Mouse (Mus musculus) heart, postnatal 0 days (tissue): ENCODE measurements around the gene Atp6v0a1.

Source experiments
- CTCF ChIP-seq: IDR thresholded peaks from 2 replicates; pipeline ENCODE4 v1.5.1; 2016; ENCODE audit warnings: antibody characterized with exemption, control low read depth, low read depth
- EP300 ChIP-seq: IDR thresholded peaks from 2 replicates; pipeline ENCODE4 v1.6.1; 2016; ENCODE audit warnings: antibody characterized with exemption, low read depth

- no peak for TF ChIP-seq CTCF
- TF ChIP-seq EP300: no peak
These were observed 39.3 kb upstream of the Atp6v0a1 start for GRCm38 (mm10) chr11:100969744-100970556.
